Mouse (Mus musculus): ENCODE data around the gene Gm14685.
A peak's percentile ranks its signal among the peaks of the same experiment; 100 is the strongest.
"Not testable (repeated sequence)": the region's sequence is repeated elsewhere in the genome, so short reads cannot be mapped to it uniquely, and the experiment has no call there.

Gene Gm14685

DNA sequence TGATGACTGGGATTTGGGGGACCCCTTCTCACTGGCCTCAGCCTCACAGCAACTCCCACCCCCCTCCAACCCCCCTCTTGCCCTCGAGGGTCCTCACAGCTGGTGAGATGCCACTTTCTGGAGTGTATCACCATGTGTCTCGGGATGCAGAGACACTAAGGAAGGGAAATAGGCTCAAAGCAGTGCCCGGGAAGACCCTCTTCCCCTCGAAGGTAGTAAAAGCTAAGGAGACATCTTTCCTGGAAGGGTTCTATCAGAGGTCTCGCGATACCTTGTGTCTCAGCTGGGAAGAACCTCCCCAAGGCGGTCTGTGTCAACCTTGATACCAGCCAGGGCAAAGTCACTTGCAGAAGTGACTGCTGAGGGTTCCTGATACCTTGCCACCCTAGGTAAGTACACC lies at the start of gene Gm14685:
Gm14685 (plus strand) TSS at position 301 of the 400 bp plus-strand sequence.
- DNase-seq = not testable (repeated sequence)

DNA sequence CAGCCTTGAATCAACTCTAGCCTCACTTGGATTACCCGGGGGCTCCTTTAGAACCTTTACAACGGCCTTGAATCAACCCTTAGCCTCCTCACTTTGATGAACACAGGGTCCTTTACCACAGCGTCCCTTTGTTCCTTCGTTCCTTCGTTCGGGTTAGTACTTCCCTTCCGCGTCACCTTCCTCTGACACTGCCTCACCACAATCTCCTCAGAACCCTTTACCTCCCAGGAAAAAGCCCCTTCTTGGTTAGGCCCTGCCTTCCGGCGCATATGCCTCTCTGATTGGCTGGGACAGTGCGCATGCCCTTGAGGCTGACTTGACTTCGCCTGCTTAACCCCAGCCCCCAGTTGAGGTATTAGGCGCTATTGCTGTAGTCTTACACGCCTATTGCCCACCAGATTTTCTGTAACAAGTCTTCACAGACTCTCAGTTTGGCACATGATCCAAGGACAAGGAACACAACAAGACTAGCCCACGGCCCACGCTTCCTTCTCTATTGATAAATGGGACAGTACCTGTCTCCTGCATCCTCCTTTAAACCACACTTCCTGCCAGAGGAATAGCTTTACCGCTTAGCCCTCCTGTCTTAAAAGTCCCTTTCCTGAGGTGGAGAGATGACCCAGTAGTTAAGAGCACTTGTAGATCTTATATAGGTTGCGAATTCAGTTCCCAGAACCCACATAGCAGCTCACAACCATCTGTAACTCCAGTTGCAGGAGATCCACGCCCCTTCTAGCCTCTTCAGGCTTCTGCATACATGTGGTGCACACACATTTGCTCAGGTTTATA lies 34.4 kb upstream of the Gm14685 start, which contains the start of gene Xlr4a:
Xlr4a (minus strand) TSS at position 212 of the 789 bp plus-strand sequence.
- DNase-seq = not testable (repeated sequence)

- DNase-seq = peak in 1 of 2 experiments; percentile 2
Measured at GRCm38 (mm10) chrX:73096941-73097508, 19.8 kb upstream of the Gm14685 start, which contains the start of gene Xlr3a. Xlr3a (minus strand) TSS chrX:73097095.

GRCm38 (mm10) chrX:73122859-73123829 lies 6.3 kb downstream of the Gm14685 start:
- not testable (repeated sequence) for DNase-seq

- DNase-seq = not testable (repeated sequence)
Measured at GRCm38 (mm10) chrX:73143218-73143618, 26.4 kb downstream of the Gm14685 start.

DNA sequence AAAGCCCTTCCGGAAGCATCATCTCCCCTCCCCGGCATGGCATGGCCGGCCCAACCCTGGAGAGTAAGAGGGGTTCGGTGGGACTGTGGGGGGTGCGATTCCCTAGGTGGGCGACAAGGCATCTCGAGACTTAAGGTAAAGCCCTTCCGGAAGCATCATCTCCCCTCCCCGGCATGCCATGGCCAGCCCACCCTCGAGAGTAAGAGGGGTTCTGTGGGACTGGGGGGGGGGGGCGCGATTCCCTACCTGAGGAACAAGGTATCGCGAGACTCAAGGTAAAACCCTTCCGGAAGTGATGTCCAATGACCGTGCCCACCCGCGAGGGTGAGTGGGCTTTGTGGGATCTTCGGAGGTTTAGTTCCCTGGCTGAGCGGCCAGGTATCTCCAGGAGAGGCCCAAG lies 31.6 kb downstream of the Gm14685 start, which contains the start of gene Xlr5b:
Xlr5b (plus strand) TSS at position 301 of the 400 bp plus-strand sequence.
- DNase-seq = not testable (repeated sequence)

- not testable (repeated sequence) for DNase-seq
Measured at GRCm38 (mm10) chrX:73149350-73149749, 32.5 kb downstream of the Gm14685 start, which contains the start of gene DXBay18. DXBay18 (minus strand) TSS chrX:73149450.

DNA sequence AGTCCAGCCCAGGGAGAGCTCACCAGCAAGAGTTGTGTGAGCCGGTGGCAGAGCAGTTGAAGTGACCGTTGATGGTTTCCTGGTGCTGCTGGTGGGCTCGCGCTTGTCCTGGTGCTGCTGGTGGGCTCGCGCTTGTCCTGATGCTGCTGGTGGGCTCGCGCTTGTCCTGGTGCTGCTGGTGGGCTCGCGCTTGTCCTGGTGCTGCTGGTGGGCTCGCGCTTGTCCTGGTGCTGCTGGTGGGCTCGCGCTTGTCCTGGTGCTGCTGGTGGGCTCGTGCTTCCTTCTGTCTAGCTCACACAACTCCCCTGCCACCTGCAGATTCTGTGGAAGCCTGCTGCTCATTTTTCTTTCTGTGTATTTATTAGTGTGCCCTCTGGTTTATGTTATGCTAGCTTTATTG lies 60.0 kb downstream of the Gm14685 start, which contains the start of gene Spin2d:
Spin2d (minus strand) TSS at position 101 of the 400 bp plus-strand sequence.
- DNase-seq = not testable (repeated sequence)
